Mouse (Mus musculus) gastrocnemius, adult 18-20 months (tissue): ENCODE data around the gene Tfb2m. TPM values are rescaled to one million over a fixed set of nuclear protein-coding genes. Genes with fewer than 3 reads are reported as not detected.

Experiments
- DNase-seq: peaks from one replicate; pipeline ENCODE4 v3.0.0; 2021; ENCODE audit warnings: low spot score
- total RNA-seq, 2 experiments: library from RNA; stranded (reverse); gene quantifications; 2 replicates each; pipeline ENCODE4 v1.2.3; 2021

Gene Tfb2m
- total RNA-seq, 2 experiments from 2014 or later: 40.5 to 53.5 TPM

DNA sequence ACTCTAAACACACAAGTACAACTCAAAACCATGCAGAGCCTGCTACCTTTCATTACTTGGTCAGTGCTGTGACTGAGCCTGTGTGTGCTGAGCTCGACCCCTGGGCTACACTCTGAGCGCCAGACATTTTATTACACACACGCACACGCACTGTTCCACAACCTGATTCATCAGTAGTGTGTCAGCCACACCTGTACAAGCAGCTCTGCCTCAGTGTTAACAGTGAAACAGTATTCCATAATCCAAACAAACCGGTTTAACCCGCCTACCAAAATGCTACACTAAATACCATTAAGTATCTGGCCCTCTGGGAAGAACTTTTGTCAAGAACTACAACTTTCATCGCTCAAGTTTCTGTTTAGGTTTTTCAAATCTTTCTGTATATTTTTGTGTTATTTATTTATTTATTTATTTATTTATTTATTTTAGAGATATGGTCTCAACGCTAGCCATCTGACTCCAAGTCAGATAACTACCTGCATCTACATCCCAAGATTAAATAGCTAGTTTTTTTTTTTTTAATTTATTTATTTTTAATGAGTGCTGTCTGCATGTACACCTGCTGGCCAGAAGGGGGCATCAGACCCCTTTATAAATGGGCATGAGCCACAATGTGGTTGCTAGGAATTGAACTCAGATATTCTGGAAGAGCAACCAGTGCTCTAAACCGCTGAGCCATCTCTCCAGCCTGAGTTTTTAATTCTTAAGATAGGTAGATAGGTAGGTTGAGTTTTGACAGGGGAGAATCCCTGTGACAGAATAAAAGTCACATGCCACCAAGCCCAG lies 39.3 kb downstream of the Tfb2m start:
- peak; percentile 14 for DNase-seq

DNA sequence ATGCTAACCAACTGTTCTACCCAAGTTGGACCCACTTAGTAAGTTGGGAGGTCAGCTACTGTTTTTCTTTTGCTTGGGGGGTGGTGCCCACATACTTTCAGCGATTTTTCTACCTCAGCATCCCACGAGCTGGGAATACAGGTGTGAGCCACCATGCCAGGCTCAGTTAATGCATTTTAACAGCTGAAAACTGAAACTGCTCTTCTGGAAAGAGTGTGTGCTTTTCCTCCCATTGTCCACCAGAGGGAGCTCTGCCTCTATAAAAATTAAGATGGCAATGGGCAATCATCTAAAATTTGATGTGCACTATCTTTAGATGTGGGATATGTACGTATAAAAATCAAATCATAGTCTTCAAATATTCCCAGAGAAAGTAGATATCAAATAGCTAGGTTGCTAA lies 43.5 kb downstream of the Tfb2m start:
- no peak for DNase-seq

DNA sequence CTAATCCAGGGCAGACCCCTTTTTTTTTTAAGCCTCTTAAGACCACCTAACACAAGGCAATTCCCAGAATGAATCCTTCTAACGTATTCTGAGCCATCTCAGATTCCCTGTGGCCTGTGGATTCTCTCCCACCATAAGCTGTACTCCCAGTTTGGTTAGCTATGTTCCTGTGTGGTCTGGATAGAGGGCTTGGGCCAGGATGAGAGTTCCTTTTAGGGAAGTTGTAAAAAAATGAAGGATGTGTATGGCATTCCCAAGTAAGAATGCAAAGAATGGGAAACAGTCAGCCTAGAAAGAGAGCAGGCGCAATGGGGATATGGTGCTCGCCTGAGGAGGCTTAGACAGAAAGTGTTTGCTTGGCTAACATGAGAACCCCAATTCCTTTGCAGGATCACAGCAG lies 46.8 kb downstream of the Tfb2m start:
- no peak for DNase-seq

DNA sequence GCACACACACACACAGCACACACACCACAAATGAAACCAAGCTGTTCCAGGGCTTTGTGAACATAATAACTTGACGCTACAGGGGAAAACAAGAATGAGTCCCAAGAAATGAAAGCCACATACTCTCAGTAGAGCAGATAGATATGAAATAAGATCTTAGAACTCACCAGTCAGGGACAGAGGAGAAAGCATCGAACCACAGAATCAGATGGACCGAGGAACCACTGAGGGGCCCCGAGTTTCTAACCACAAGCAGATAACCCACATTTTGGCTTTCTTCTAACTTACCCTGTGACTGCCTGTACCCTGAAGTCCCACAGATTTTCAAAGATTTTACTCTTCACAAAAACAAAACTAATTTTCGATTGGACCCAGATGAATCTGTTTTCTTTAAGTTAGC lies 53.2 kb downstream of the Tfb2m start:
- no peak for DNase-seq

DNA sequence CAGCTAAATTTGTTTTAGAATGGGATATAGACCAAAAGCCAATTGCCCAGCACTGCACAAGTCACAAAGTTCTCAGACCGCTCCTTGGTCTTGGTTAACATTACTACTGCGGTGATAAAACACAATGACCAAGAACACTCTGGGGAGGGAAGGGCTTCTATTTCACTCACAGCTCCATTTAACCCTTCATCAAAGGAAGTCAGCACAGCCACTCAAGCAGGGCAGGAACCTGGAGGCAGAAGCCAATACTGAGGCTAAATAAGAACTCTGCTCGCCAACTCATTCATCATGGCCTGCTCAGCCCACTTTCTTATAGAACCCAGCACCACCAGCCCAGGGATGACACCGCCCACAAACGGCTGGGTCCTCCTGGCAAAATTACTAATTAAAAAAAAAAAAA lies 57.5 kb downstream of the Tfb2m start:
- no peak for DNase-seq

DNA sequence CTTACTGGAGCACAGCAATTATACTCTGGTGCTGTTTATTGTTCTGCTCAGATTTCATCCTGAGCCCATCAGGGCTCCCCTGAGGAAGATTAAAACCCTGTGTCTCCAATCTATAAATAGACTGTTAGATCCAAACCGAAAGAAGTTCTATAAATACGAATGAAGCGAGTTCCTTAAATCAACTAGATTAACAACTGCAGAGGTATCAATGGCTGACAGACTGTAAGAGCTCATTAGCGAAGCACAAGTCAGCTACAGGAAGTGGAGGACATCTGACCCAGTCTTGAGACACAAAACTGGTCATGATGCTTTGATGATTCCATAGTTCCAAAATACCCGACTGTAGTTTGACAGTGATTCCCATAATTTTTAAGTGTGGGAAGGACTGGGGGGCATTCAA lies 58.1 kb downstream of the Tfb2m start:
- DNase-seq: peak; percentile 6

DNA sequence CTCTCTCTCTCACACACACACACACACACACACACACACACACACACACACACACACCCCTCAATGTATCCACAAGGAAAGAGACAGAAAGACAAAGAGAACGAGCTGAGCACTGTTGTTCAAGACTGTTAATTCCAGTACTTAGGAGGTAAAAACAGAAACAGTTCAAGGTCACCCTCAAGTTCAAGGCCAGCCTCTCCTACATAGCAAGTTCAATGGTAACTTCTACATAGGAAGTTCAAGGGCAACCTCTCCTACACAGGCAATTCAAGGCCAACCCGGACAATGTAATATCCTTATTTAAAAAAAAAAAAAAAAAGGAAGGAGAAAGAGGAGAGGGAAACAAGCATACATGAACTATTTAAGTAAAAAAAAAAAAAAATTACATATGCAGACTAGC lies 58.8 kb downstream of the Tfb2m start:
- no peak for DNase-seq

DNA sequence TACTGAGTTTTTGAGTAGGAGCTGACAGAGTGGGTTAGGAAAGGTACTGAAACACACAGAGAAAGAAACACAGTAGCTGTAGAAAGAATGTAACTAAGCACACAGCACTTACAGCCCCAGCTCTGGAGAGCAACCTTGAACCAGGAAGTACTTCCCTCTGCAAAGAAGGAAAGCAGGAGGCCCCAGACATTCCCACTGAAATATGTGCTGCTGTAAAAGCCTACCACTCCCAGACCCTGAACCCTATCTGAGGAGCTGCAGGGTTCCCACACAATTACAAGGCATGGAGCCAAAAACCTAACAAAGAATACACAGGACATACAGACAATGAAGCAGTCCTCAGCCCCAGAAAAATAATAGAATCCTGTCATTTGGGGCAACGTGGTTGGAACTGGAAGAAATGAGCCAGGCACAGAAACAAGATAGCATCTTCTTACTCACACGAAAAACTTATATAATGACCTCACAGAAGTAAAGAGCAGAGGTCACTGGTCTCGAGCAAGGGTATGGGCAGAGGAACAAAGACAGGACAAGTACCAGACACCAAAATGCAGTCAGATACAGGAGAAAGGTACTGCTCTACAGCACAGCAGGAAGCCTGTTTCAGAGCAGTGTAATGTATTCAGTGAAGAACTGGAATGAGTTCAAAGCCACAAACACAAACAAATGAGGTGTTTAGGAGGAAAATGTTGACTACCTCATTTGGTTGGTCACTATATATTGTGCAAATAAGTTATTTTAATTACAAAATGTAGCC lies 60.1 kb downstream of the Tfb2m start:
- no peak for DNase-seq

DNA sequence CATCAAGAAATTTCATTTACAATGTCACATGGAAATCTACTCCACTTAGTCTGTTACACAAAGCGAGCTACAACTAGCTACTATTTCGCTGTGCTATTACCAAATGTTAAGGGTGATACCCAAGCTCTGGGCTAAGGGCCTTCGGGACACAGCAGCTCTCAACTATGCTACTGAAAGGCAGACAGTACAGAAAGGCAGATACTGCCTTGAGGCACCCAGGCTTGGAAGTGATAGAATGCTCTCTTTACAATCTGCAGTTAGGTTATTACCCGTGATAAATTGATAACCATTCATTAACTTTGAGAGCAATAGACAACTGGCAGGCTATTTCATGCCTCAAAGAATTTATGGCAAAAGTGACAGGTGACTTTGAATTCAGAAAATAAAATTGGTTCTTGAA lies 65.2 kb downstream of the Tfb2m start:
- DNase-seq: no peak

Other genes starting within 250 kb of the Tfb2m start
- 1 to 10 TPM; 5.1 to 5.2 TPM for gene Smyd3, start 28.2 kb downstream of the Tfb2m start, total RNA-seq
- gene Cnst, start 103 bp upstream of the Tfb2m start, total RNA-seq: 10 to 100 TPM; 31.6 to 34.2 TPM
- 10 to 100 TPM; 38.7 to 41.2 TPM for gene Sccpdh, start 121.9 kb upstream of the Tfb2m start, total RNA-seq
- gene Kif28, start 199.0 kb upstream of the Tfb2m start, total RNA-seq: under 1 TPM; 0.07 to 0.11 TPM